Mouse (Mus musculus): ENCODE data around the gene Qpctl. TPM values are rescaled to one million over a fixed set of nuclear protein-coding genes. Genes with fewer than 3 reads are reported as not detected.

Qpctl gene
- polyA plus RNA-seq, 1 experiment from 2014 or later, result 4.1 TPM

GRCm38 (mm10) chr7:19096421-19096976 is 52.6 kb downstream of the Qpctl start:
- no peak overlapping the region for H3K9ac ChIP-seq
- H3K4me2 ChIP-seq, result peak overlapping the region; percentile 96
- ATAC-seq (ENCODE audit: insufficient read depth), result no peak
- no peaks in the 10 kb centered on the region for H3K36me3 ChIP-seq (replicated peaks)
- H3K4me1 ChIP-seq (replicated peaks), result peaks cover 59% of the 10 kb centered on the region
- no peak overlapping the region for H3K4me3 ChIP-seq (replicated peaks)
- 42% methylated on average over 5 of the region's 5 CpGs for WGBS (ENCODE audit: insufficient replicate concordance)
- peaks cover 88% of the 10 kb centered on the region for H3K27me3 ChIP-seq
- H3K27ac ChIP-seq (replicated peaks), result no peak overlapping the region
- H3K9me3 ChIP-seq (replicated peaks), result no peaks in the 10 kb centered on the region

- Histone ChIP-seq H3K27ac (replicated peaks) (no peak overlapping the region; the same call in 1 of the 2 replicates), H3K36me3 (replicated peaks) (no peaks in the 10 kb centered on the region), H3K27me3 (peaks cover 95% of the 10 kb centered on the region), H3K9ac (no peak overlapping the region), H3K9me3 (replicated peaks) (no peaks in the 10 kb centered on the region), H3K4me1 (replicated peaks) (peaks cover 59% of the 10 kb centered on the region), H3K4me3 (replicated peaks) (peak overlapping the region; percentile 67), H3K4me2 (peak overlapping the region; percentile 96)
- ATAC-seq (ENCODE audit: insufficient read depth), result no peak
- 4% methylated on average over 19 of the region's 19 CpGs for WGBS (ENCODE audit: insufficient replicate concordance)
These were observed 53.4 kb downstream of the Qpctl start for GRCm38 (mm10) chr7:19095751-19096110.

DNA sequence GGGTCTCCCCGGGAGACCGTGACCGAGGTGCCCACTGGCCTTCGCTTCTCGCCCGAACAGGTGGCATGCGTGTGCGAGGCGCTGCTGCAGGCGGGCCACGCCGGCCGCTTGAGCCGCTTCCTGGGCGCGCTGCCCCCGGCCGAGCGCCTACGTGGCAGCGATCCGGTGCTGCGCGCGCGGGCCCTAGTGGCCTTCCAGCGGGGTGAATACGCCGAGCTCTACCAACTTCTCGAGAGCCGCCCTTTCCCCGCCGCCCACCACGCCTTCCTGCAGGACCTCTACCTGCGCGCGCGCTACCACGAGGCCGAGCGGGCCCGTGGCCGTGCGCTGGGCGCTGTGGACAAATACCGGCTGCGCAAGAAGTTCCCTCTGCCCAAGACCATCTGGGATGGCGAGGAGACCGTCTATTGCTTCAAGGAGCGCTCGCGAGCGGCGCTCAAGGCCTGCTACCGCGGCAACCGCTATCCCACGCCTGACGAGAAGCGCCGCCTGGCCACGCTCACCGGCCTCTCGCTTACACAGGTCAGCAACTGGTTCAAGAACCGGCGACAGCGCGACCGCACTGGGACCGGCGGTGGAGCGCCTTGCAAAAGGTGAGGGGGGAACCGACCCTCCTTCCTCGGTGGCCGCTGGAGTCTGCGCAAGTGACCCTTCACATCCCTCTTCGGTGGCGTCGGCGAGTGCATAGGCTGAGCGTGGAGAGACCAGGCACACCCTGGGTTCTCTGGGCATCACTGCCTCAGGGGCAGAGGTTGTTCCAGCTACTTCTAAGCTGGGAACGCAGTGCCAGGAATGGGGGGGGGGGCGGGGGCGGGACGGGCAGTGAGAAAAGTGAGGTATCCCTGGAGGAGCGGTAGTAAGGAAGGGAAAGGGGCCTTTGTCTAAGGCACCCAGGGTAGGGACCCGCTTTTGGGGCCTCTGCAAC is 54.0 kb downstream of the Qpctl start:
- Histone ChIP-seq H3K36me3 (replicated peaks) (no peaks in the 10 kb centered on the region), H3K27me3 (peaks cover 95% of the 10 kb centered on the region), H3K27ac (replicated peaks) (peak overlapping the region; percentile 84), H3K9me3 (replicated peaks) (no peaks in the 10 kb centered on the region), H3K4me1 (replicated peaks) (peaks cover 59% of the 10 kb centered on the region), H3K4me2 (peak overlapping the region; percentile 96), H3K9ac (peak overlapping the region; percentile 60), H3K4me3 (replicated peaks) (peak overlapping the region; percentile 67)
- ATAC-seq (ENCODE audit: insufficient read depth), result no peak
- under 1% methylated on average over 87 of the region's 87 CpGs for WGBS (ENCODE audit: insufficient replicate concordance)

GRCm38 (mm10) chr7:19094471-19094825 is 54.6 kb downstream of the Qpctl start, which contains the start of gene Six5:
Gene Six5, plus strand, starts transcription at chr7:19094594.
- no peak for ATAC-seq (ENCODE audit: insufficient read depth)
- Histone ChIP-seq H3K36me3 (replicated peaks) (no peaks in the 10 kb centered on the region), H3K4me2 (peak within 1 kb of the TSS; percentile 96), H3K9ac (peak within 1 kb of the TSS; percentile 60), H3K27me3 (peaks cover 96% of the 10 kb centered on the region), H3K27ac (replicated peaks) (peak within 1 kb of the TSS; percentile 84), H3K4me3 (replicated peaks) (peak within 1 kb of the TSS; percentile 67), H3K4me1 (replicated peaks) (peaks cover 59% of the 10 kb centered on the region), H3K9me3 (replicated peaks) (no peaks in the 10 kb centered on the region)
- 1% methylated on average over 32 of the region's 36 CpGs for WGBS (ENCODE audit: insufficient replicate concordance)

DNA sequence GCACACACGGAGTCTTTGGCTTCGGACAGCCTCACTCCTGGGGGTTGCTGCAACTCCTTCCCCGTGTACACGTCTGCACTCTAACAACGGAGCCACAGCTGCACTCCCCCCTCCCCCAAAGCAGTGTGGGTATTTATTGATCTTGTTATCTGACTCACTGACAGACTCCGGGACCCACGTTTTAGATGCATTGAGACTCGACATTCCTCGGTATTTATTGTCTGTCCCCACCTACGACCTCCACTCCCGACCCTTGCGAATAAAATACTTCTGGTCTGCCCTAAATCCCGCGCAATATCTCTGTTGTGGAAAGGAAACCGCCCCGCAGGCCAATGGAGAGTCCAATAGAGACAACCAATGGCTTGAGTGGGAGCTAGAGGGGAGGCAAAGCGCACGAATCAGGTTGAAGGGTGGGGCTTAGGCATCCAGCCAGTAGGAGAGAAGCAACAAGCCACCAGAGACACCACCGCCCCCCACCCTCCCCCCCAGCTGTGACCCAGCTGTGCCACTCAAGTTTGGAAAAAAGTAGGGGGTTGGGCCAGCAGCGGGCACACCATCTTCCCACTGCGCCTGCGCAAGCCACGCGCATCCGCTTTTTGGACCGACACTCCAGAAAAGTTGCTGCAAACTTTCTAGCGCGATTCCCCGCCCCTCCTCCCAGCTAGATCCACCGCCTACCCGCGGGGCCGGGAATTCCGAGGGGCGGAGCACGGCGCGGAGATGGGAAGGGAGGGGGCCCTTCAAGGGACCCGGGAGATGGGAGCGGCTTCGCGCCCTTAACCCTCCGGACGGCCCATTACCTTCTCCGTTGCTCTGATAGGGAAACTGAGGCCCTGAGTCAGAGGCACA is 55.3 kb downstream of the Qpctl start:
- H3K27me3 ChIP-seq, result peaks cover 96% of the 10 kb centered on the region
- peak overlapping the region; percentile 67 for H3K4me3 ChIP-seq (replicated peaks)
- H3K9ac ChIP-seq, result peak overlapping the region; percentile 60
- H3K9me3 ChIP-seq (replicated peaks), result no peaks in the 10 kb centered on the region
- peak; percentile 79 for ATAC-seq (ENCODE audit: insufficient read depth)
- H3K36me3 ChIP-seq (replicated peaks), result no peaks in the 10 kb centered on the region
- H3K4me2 ChIP-seq, result peak overlapping the region; percentile 96
- under 1% methylated on average over 45 of the region's 45 CpGs for WGBS (ENCODE audit: insufficient replicate concordance)
- peaks cover 59% of the 10 kb centered on the region for H3K4me1 ChIP-seq (replicated peaks)
- peak overlapping the region; percentile 84 for H3K27ac ChIP-seq (replicated peaks)

- Histone ChIP-seq H3K9ac (peak overlapping the region; percentile 60; the same call in 1 of the 2 replicates), H3K9me3 (replicated peaks) (no peaks in the 10 kb centered on the region), H3K4me1 (replicated peaks) (peaks cover 59% of the 10 kb centered on the region), H3K4me2 (peak overlapping the region; percentile 96), H3K27me3 (peaks cover 98% of the 10 kb centered on the region), H3K36me3 (replicated peaks) (no peaks in the 10 kb centered on the region), H3K4me3 (replicated peaks) (peak overlapping the region; percentile 67), H3K27ac (replicated peaks) (peak overlapping the region; percentile 55)
- WGBS (ENCODE audit: insufficient replicate concordance), result 3% methylated on average over 13 of the region's 15 CpGs
- ATAC-seq (ENCODE audit: insufficient read depth), result peak; percentile 61
These were observed 55.9 kb downstream of the Qpctl start for GRCm38 (mm10) chr7:19093174-19093521.

DNA sequence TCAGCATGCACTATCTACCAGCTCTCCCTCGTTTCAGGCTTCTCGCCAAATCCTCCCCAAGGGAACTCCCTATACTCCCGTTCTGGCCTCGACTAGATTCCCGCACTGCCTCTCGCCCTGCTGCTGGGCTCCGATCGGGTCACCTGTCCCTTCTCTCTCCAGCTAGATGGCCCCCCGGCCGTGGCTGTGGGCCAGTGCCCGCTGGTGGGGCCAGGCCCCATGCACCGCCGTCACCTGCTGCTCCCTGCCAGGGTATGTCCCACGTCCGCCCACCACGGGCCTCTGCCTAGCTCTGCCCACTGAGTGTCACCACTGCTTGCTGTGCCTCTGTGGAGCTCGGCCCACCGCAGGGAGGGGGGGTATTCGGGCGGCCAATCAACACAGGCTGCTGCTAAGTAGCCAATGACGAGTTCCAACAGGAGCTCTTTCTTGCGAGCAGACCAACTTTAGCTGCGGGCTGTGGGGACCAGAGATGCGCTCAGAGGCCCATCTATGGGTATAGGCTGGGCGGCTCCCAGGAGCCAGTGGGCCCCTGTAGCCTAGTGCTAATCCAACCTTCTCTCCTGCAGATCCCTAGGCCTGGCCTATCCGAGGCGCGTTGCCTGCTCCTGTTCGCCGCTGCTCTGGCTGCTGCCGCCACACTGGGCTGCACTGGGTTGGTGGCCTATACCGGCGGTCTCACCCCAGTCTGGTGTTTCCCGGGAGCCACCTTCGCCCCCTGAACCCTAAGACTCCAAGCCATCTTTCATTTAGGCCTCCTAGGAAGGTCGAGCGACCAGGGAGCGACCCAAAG is 56.5 kb downstream of the Qpctl start:
- Histone ChIP-seq H3K27ac (replicated peaks) (no peak overlapping the region), H3K4me1 (replicated peaks) (peaks cover 65% of the 10 kb centered on the region), H3K4me3 (replicated peaks) (peak overlapping the region; percentile 67), H3K4me2 (peak overlapping the region; percentile 96), H3K9me3 (replicated peaks) (no peaks in the 10 kb centered on the region), H3K27me3 (peaks cover 98% of the 10 kb centered on the region), H3K9ac (peak overlapping the region; percentile 15; the same call in 1 of the 2 replicates), H3K36me3 (replicated peaks) (no peaks in the 10 kb centered on the region)
- ATAC-seq (ENCODE audit: insufficient read depth), result peak; percentile 20
- 9% methylated on average over 38 of the region's 38 CpGs for WGBS (ENCODE audit: insufficient replicate concordance)

- H3K4me3 ChIP-seq (replicated peaks), result no peak overlapping the region
- H3K9ac ChIP-seq, result no peak overlapping the region
- H3K4me1 ChIP-seq (replicated peaks), result peaks cover 64% of the 10 kb centered on the region
- H3K36me3 ChIP-seq (replicated peaks), result no peaks in the 10 kb centered on the region
- no peaks in the 10 kb centered on the region for H3K9me3 ChIP-seq (replicated peaks)
- H3K27me3 ChIP-seq, result peaks cover 98% of the 10 kb centered on the region
- 27% methylated on average over 17 of the region's 17 CpGs for WGBS (ENCODE audit: insufficient replicate concordance)
- peak overlapping the region; percentile 96; the same call in 1 of the 2 replicates for H3K4me2 ChIP-seq
- H3K27ac ChIP-seq (replicated peaks), result no peak overlapping the region
- ATAC-seq (ENCODE audit: insufficient read depth), result no peak
These were observed 57.2 kb downstream of the Qpctl start for GRCm38 (mm10) chr7:19091913-19092312.
